Mouse (Mus musculus) embryonic fibroblast, embryonic 13.5 days (primary cell): ENCODE measurements at regions not wholly inside any gene's neighbourhood (a gene's known extent, or its start where the extent isn't known, plus 50 kb on each side); places are given as distances from the start of the nearest gene placed in this dataset.

Source experiments
- CTCF ChIP-seq: IDR thresholded peaks from 2 replicates; pipeline ENCODE4 v1.5.1; 2011; ENCODE audit warnings: mild to moderate bottlenecking, control low read depth, low read length, moderate library complexity, borderline replicate concordance; ENCODE audit not compliant: insufficient read depth
- POLR2A ChIP-seq: IDR thresholded peaks from 2 replicates; pipeline ENCODE4 v1.6.1; 2011; ENCODE audit warnings: low read depth, mild to moderate bottlenecking, control low read depth, low read length, moderate library complexity

- TF ChIP-seq CTCF (no peak), POLR2A (no peak)
Observed at GRCm38 (mm10) chr16:74743512-74743911, 331.9 kb upstream of the Robo2 start.
